Mouse (Mus musculus) spleen, adult 18-20 months (tissue): ENCODE measurements at regions not wholly inside any gene's neighbourhood (a gene's known extent, or its start where the extent isn't known, plus 50 kb on each side); places are given as distances from the start of the nearest gene placed in this dataset.

ENCODE experiments used
- DNase-seq, 2 experiments: peaks; one replicate each; pipeline ENCODE4 v3.0.0; 2022; ENCODE audit warnings: mixed read lengths in 2 of 2

- DNase-seq = no peak
Measured at GRCm38 (mm10) chr9:46621851-46622250, 302.1 kb upstream of the 4931429L15Rik start.

- DNase-seq = no peak
Measured at GRCm38 (mm10) chr9:46610101-46611005, 290.6 kb upstream of the 4931429L15Rik start.

- DNase-seq = no peak
Measured at GRCm38 (mm10) chr9:46608695-46609094, 288.9 kb upstream of the 4931429L15Rik start.

DNA sequence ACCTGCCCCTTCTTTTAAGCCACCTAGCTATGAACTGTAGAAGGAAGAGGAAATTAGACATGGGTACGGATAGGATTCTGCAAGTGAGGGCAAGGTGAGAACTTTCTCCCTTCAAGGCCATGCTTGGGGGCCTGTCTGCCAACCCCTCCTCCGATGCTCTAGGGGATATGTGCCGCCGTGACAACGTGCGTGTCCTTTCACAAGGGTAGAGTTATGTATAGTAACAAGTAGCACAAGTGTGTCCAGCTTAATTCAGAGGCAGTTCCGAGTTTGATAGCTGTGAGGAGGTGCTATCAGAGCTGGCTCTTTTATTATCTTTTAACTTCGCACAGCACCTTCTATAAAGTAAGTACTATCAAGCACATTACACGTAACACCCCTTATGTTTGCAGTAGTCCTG is 281.0 kb upstream of the 4931429L15Rik start:
- DNase-seq = no peak

DNA sequence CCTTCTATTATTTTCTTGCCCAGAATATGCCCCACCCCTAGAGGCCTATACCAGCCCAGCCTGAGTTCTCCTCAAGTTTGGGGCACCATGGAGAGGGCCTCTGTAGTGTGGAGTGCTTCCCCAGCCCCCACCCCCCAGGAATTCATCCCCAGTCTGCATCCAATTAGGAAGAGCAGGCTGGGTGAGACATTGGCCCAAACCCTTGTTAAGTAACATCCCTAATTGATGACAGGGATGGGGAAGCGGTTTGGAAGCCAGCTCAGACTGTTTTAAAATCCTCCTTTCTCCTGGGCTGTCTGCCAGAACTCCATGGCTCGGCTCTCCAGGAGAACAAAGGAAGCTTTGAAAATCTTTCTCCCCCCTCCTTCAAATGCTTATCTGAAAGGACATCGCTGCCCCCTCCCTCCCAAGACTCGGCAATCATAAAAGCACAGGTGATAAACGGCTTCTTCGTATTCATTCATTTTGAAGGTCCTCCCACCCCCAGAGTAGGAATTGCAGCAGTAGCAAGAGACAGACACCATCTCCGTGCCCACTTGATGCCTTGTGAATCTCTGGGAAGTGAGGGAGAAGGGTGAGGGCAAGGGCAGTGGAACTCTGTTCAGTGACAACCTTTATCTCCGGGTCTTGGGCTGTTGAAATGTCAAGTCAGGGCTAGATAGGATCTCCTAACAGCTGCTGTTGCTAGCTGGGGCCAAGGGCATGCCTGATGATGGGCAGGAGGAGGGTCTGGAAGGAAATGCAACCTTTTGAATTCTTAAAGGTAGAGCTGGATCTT is 280.3 kb upstream of the 4931429L15Rik start:
- DNase-seq = no peak

GRCm38 (mm10) chr9:46598518-46598917 is 278.7 kb upstream of the 4931429L15Rik start:
- DNase-seq = no peak

GRCm38 (mm10) chr9:46593444-46593843 is 273.7 kb upstream of the 4931429L15Rik start:
- DNase-seq = no peak

DNA sequence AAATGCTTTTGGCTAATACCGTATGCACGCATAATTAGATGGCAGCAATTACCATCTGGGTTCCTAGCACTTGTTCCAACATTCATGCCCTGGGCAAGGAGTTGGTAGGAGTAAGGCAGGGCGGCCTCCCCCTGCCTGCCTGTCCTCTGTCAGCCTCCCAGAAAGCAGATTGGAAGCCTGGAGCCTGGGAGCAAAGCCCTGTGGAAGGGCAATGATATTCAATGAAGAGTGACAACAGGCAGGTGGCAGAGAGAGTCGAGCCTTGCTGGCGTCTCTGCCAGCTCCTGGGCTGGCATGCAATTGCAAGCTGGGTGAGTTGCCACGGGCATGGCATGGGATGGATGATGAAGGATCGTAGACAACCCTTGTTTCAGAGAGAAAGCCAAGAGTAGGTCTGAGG is 273.1 kb upstream of the 4931429L15Rik start:
- no peak for DNase-seq

GRCm38 (mm10) chr9:46586818-46587217 is 267.0 kb upstream of the 4931429L15Rik start:
- DNase-seq = no peak

DNA sequence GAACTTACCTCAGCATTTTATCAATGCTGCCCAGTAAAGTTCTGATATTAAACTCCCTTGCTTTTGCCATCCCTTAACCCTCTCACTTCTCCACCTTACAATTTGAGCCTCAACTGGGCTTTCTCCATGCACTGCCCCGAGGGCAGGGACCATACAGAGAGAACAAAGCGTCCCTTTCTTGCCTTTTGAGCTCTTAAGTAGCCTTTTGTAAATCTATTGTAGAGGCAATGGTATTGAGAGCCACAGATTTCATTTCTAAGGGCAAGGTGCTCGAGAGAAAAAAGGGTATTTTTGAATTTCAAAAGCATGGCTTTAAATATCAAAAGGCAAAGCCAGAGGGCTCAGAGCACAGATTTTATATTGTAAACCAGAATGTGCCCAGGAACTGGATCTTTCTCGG is 262.1 kb upstream of the 4931429L15Rik start:
- no peak for DNase-seq

- DNase-seq = no peak
Measured at GRCm38 (mm10) chr9:46562301-46562700, 242.5 kb upstream of the 4931429L15Rik start.

- no peak for DNase-seq
Measured at GRCm38 (mm10) chr9:46558481-46558880, 238.7 kb upstream of the 4931429L15Rik start.

DNA sequence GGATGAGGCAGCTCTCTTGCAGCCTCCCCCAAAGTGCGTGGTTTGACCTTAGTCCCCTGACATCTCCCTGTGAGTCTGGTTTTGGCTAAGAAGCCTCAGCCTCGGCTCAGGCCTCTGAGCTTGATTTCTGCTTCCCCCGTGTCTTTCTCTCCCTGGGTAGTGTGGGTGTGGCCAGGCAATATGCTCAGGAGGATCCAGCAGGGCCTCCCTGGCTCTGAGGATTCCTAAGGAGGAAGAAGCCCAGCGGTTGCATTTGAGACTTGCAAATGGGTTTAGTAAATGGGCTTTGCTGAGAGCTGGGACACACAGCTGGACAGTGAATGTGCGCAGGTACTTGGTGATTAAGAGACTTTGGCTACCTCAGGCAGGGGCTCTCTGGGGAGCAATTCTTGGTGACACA is 238.0 kb upstream of the 4931429L15Rik start:
- no peak for DNase-seq

DNA sequence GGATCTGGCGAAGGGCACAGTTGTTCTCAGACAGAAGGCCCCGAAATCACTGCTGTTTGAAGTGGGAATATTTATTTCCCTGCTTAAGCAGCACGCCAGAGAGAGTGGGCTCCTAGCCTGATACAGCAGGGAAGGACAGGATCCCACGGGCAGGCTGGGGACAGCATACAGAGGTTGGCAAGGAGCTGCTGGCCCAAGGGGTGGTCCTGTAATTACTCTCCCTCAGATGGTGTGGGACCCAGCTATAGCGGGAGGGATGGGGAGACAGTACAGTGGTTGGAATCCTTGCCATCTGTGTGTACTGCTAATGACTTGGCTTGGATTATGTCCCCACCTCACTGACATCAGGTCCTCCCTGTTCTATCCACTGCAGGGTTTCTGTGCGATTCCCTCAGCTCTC is 235.4 kb upstream of the 4931429L15Rik start:
- no peak for DNase-seq

- DNase-seq = no peak
Measured at GRCm38 (mm10) chr9:46554586-46555152, 234.9 kb upstream of the 4931429L15Rik start.

DNA sequence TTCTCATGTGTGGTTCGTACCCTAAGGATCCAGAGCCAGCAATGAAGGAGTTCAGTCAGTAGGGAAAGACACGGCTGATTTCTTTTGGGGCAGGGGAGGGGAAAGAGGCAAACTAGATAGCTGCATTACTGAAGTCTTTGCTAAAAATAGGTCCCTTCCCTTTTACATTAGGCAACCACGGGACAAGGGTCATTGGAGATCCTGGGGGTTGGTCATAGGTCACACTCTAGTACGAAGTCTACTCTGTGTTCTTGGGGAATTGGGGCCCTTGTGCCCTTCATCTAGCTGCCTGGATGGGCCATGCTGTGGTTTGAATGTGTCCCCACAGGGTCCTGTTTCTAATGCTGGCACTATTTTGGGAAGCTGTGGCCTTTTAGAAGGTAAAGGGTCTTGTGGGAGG is 229.6 kb upstream of the 4931429L15Rik start:
- DNase-seq = no peak

DNA sequence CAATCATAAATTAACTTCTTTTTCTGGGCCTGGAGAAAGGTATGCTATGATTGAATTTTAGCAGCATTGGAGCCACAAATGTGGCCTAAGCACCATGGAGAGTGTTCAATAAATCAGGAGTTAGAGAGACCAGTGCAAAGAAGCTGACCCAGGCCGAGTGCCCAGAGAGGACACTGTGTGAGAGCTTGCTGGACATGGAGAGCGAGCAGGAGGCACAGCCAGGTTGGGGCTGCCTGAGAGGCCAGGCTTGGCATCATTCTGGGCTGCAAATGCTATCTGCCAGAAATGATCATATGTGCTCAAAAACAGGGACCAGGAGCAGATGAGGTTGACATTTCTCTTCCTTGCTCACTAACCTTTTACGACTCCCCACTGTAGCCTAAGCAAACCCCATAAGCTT is 224.5 kb upstream of the 4931429L15Rik start:
- no peak for DNase-seq

DNA sequence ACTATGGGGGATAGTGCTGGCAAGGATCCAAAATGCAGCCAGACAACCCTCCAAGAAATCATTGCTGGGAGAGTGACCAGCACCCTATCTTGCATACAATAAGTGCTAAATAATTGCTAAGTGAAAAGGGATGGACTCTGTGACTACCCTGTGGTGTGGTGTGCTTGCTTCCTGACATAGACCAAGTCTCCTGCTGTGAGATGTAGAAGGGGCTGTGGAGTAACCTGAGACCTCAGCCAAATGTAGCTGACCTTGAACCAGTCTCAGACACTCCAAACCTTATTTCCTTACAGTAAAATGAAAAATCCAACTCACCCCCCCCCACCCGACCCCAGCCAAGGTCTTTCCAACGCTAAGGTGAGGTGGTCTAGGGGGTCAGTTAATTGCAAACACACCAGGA is 221.2 kb upstream of the 4931429L15Rik start:
- DNase-seq = no peak

- DNase-seq = no peak
Measured at GRCm38 (mm10) chr9:46538616-46539015, 218.8 kb upstream of the 4931429L15Rik start.

- DNase-seq = no peak
Measured at GRCm38 (mm10) chr9:46516401-46517130, 196.8 kb upstream of the 4931429L15Rik start.

GRCm38 (mm10) chr9:46512276-46513051 is 192.7 kb upstream of the 4931429L15Rik start:
- DNase-seq = no peak

- no peak for DNase-seq
Measured at GRCm38 (mm10) chr9:46511307-46511706, 191.5 kb upstream of the 4931429L15Rik start.
